Mouse (Mus musculus) lung, postnatal 0 days (tissue): Measurements from ENCODE around the gene Lmf1. TPM values are rescaled to one million over a fixed set of nuclear protein-coding genes. Genes with fewer than 3 reads are reported as not detected.

Source experiments
- ATAC-seq: fragments of 200-750 bp; cut with Nextera tagmentation; 2 replicates; pipeline ENCODE4 v1.8.0; 2017; ENCODE audit warnings: moderate library complexity
- DNase-seq: peaks from one replicate; pipeline ENCODE4 v3.0.0-alpha.2; 2016; ENCODE audit warnings: low spot score
- H3K27ac ChIP-seq: fragments of 300-500 bp; sonication (generic); 2 replicates; pipeline ENCODE4 v1.5.1; 2014; ENCODE audit warnings: antibody characterized with exemption, mild to moderate bottlenecking, low read length, mixed read lengths
- H3K27me3 ChIP-seq: fragments of 300-500 bp; sonication (generic); replicated peaks from 2 replicates; pipeline ENCODE4 v1.6.1; 2014; ENCODE audit warnings: low read length, mixed read lengths; ENCODE audit not compliant: insufficient read depth
- H3K36me3 ChIP-seq: fragments of 300-500 bp; sonication (generic); 2 replicates; pipeline ENCODE4 v1.6.1; 2014; ENCODE audit warnings: low read length, mixed read lengths; ENCODE audit not compliant: insufficient read depth
- H3K4me1 ChIP-seq: fragments of 300-500 bp; sonication (generic); 2 replicates; pipeline ENCODE4 v1.6.1; 2014; ENCODE audit warnings: antibody characterized with exemption, low read depth, low read length, mixed read lengths; ENCODE audit not compliant: insufficient read depth
- H3K4me2 ChIP-seq: fragments of 300-500 bp; sonication (generic); replicated peaks from 2 replicates; pipeline ENCODE4 v1.6.1; 2014; ENCODE audit warnings: low read depth, mild to moderate bottlenecking, low read length, moderate library complexity, mixed read lengths
- H3K4me3 ChIP-seq: fragments of 300-500 bp; sonication (generic); 2 replicates; pipeline ENCODE4 v1.5.1; 2014; ENCODE audit warnings: low read depth, low read length
- H3K9ac ChIP-seq: fragments of 300-500 bp; sonication (generic); replicated peaks from 2 replicates; pipeline ENCODE4 v1.6.1; 2014; ENCODE audit warnings: low read depth, mild to moderate bottlenecking
- H3K9me3 ChIP-seq: fragments of 300-500 bp; sonication (generic); 2 replicates; pipeline ENCODE4 v1.6.1; 2016; ENCODE audit warnings: low read length, mixed read lengths
- CTCF ChIP-seq: IDR thresholded peaks from 2 replicates; pipeline ENCODE4 v1.5.1; 2016; ENCODE audit warnings: antibody characterized with exemption, mild to moderate bottlenecking
- EP300 ChIP-seq: IDR thresholded peaks from 2 replicates; pipeline ENCODE4 v1.6.1; 2016; ENCODE audit warnings: antibody characterized with exemption, mild to moderate bottlenecking, control low read depth
- WGBS: fragments of 180-500 bp; shearing (Covaris S2); extraction: QIAGEN DNeasy Blood & Tissue Kit; methylation state at CpG from one replicate; pipeline ENCODE4 v1.1.7; 2014; 5-methylcytosine and 5-hydroxymethylcytosine counted together
- polyA plus RNA-seq: library from polyadenylated mRNA; unstranded; fragments of >200 nt; fragmentation: Nextera tagmentation; extraction: Ambion mirVana; gene quantifications from 2 replicates; pipeline ENCODE4 v1.2.1, GENCODE M21; 2015

The Lmf1 gene
- polyA plus RNA-seq, 1 experiment from 2014 or later: 16.6 TPM

DNA sequence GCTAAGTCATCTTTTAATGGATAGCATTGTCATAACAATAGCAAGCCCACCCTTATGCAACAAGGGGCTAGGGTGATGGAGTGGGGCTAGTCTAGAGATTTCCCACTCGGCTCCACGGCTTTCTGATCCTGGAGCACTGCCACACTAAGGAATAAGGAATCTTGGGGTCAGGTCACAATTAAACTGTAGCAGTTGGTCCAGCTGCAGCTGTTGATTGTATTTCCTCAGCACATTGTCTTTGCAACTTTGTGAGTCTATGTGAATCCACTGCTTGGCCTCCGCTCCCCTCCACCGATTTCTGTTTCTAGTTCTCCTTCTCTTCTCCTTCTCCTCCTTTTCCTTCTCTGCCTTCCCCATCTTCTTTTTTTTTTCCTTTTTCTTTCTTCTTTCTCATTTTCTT, 4.2 kb downstream of the Lmf1 start:
- WGBS: 74% methylated on average over 4 of the region's 4 CpGs
- no peak overlapping the region for H3K4me2 ChIP-seq
- no peak for TF ChIP-seq CTCF
- no peak for TF ChIP-seq EP300

GRCm38 (mm10) chr17:25583858-25584257, 5.0 kb downstream of the Lmf1 start:
- ATAC-seq (no peak), DNase-seq (no peak)
- H3K4me3 ChIP-seq: no peak overlapping the region
- H3K4me2 ChIP-seq: no peak overlapping the region
- no peak overlapping the region for H3K27ac ChIP-seq
- H3K36me3 ChIP-seq: no peaks in the 10 kb centered on the region
- no peak overlapping the region for H3K9ac ChIP-seq
- no peaks in the 10 kb centered on the region for H3K27me3 ChIP-seq
- H3K4me1 ChIP-seq: peaks cover 5% of the 10 kb centered on the region; the same call in 1 of the 2 replicates
- no peaks in the 10 kb centered on the region for H3K9me3 ChIP-seq
- WGBS: 83% methylated on average over 8 of the region's 8 CpGs
- TF ChIP-seq CTCF (no peak), EP300 (no peak)

More for the DNA sequence above, 4.2 kb downstream of the Lmf1 start:
- no peak overlapping the region for H3K9ac ChIP-seq
- H3K27ac ChIP-seq: no peak overlapping the region
- peaks cover 8% of the 10 kb centered on the region; the same call in 1 of the 2 replicates for H3K4me1 ChIP-seq
- no peaks in the 10 kb centered on the region for H3K27me3 ChIP-seq
- ATAC-seq (no peak), DNase-seq (no peak)
- no peaks in the 10 kb centered on the region for H3K36me3 ChIP-seq
- H3K9me3 ChIP-seq: no peaks in the 10 kb centered on the region
- no peak overlapping the region for H3K4me3 ChIP-seq

DNA sequence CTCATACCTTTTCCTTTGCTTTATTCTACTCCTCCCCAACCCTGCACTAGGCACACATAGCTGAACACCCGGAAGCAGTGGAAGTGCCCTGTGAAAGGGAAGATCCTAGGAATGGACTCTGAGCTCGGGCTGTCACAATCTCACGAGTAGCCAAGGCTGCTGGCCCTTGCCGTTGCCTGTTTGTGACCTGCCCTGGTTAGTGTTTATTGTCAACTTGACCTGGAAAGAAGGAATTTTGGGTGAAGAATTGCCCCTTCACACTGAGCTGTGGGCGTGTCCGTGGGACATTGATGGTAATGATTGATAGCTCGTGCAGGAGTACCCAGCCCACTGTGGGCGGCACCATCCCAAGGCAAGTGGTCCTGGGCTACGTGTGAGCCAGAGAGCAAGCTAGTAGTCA, 5.8 kb downstream of the Lmf1 start:
- Histone ChIP-seq H3K4me2 (no peak overlapping the region), H3K9ac (no peak overlapping the region), H3K9me3 (no peaks in the 10 kb centered on the region), H3K4me1 (peaks cover 2% of the 10 kb centered on the region; the same call in 1 of the 2 replicates), H3K4me3 (no peak overlapping the region), H3K36me3 (no peaks in the 10 kb centered on the region; the same call in 1 of the 2 replicates), H3K27ac (no peak overlapping the region), H3K27me3 (no peaks in the 10 kb centered on the region)
- DNase-seq (no peak), ATAC-seq (no peak)
- WGBS: 91% methylated on average over 9 of the region's 9 CpGs
- no peak for TF ChIP-seq CTCF
- no peak for TF ChIP-seq EP300

DNA sequence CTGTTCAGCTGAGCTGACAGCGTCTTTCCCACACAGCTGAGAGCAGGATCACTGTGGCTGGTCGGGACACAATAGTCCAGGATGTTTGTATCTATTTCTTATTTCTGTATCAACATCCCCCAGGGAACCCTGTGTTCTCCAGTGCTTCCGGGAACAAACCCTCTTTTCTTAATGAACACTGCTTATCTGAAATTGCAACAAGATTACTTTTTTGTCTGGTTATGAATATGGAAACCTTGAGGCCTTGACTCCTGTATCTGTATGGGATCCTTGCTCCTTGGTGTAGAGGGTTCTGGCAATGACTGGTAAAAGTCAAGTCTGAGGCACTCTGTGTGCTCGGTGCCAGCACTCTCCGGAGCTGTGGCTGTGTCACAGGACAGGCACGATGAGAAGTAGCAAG, 11.2 kb downstream of the Lmf1 start:
- H3K9ac ChIP-seq: no peak overlapping the region
- ATAC-seq: no peak
- TF ChIP-seq EP300 (no peak), CTCF (no peak)
- no peak overlapping the region for H3K4me3 ChIP-seq
- no peak for DNase-seq
- 85% methylated on average over 6 of the region's 6 CpGs for WGBS
- no peaks in the 10 kb centered on the region for H3K4me1 ChIP-seq
- H3K36me3 ChIP-seq: no peaks in the 10 kb centered on the region; the same call in none of the 2 replicates
- H3K9me3 ChIP-seq: no peaks in the 10 kb centered on the region
- no peak overlapping the region for H3K4me2 ChIP-seq
- no peak overlapping the region for H3K27ac ChIP-seq
- no peaks in the 10 kb centered on the region for H3K27me3 ChIP-seq

DNA sequence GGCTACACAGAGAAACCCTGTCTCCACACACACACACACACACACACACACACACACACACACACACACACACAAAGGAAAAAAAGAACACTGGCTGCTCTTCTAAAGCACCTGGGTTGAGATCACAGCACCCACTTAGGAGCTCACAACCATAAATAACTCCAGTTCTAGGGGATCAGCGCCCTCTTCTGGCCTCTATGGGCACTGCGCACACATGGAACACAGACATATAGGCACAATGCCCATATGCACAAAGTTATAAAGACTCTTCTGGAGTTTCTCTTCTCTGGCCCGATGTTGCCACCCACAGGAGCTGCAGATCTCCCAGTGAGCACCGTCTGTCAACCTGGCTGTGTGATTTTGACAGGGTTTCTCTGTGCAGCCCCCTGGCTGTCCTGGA, 12.1 kb downstream of the Lmf1 start:
- Histone ChIP-seq H3K36me3 (no peaks in the 10 kb centered on the region; the same call in none of the 2 replicates), H3K9me3 (no peaks in the 10 kb centered on the region), H3K4me1 (no peaks in the 10 kb centered on the region), H3K27ac (no peak overlapping the region), H3K4me2 (no peak overlapping the region), H3K4me3 (no peak overlapping the region), H3K27me3 (no peaks in the 10 kb centered on the region), H3K9ac (no peak overlapping the region)
- DNase-seq (no peak), ATAC-seq (no peak)
- no peak for TF ChIP-seq EP300
- TF ChIP-seq CTCF: peak; percentile 32; the same call in 1 of the 2 replicates
- 89% methylated on average over 4 of the region's 4 CpGs for WGBS

DNA sequence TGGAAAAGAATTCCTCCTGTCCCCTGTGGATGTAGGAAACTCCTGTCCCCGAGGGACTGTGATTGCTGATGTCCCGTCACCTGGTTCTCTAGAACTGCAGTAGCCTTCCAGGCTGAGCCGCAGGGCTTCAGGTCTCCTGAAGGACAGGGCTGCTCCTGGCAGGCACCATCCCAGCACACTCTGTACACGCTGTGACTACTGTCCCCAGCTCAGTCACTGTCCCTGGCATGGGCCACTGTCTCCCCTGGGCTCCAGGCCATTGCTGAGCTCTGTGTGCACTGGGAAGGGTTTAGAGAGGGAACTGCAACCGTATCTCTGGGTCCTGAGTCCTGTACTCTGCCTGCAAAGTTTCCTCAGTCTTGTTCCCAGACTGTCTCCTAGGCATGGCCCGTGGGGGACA, 13.5 kb downstream of the Lmf1 start:
- ATAC-seq: no peak
- no peaks in the 10 kb centered on the region; the same call in none of the 2 replicates for H3K36me3 ChIP-seq
- DNase-seq: no peak
- no peaks in the 10 kb centered on the region for H3K4me1 ChIP-seq
- H3K27me3 ChIP-seq: no peaks in the 10 kb centered on the region
- TF ChIP-seq EP300 (no peak), CTCF (no peak)
- no peak overlapping the region for H3K9ac ChIP-seq
- no peak overlapping the region for H3K4me2 ChIP-seq
- no peak overlapping the region for H3K4me3 ChIP-seq
- no peak overlapping the region for H3K27ac ChIP-seq
- WGBS: 93% methylated on average over 6 of the region's 6 CpGs
- no peaks in the 10 kb centered on the region for H3K9me3 ChIP-seq
